Mouse (Mus musculus) large intestine, adult 2 months (tissue): ENCODE data around the gene Usp7. TPM values are rescaled to one million over a fixed set of nuclear protein-coding genes. Genes with fewer than 3 reads are reported as not detected.
A peak's percentile ranks its signal among the peaks of the same experiment; 100 is the strongest.

Source experiments
- DNase-seq: peaks from one replicate; pipeline ENCODE4 v3.0.0-alpha.2; 2012; ENCODE audit warnings: low read depth, low spot score
- WGBS: fragments of 180-500 bp; shearing (Covaris S2); methylation state at CpG from one replicate; pipeline ENCODE4 v1.1.7; 2018; 5-methylcytosine and 5-hydroxymethylcytosine counted together
- polyA plus RNA-seq: library from polyadenylated mRNA; depleted of rRNA; stranded (reverse); fragments of >200 nt; gene quantifications from 2 replicates; pipeline ENCODE4 v1.2.3, GENCODE M21; 2012; rRNA removed

Usp7 gene
- polyA plus RNA-seq, result 21.6 and 28.6 TPM in 2 replicates

- 93% methylated on average over 20 of the region's 20 CpGs for WGBS
- no peak for DNase-seq
Observed at GRCm38 (mm10) chr16:8791949-8792557, at the start of gene Usp7. Gene Usp7, minus strand, starts transcription at chr16:8792308.

- DNase-seq, result no peak
- WGBS, result 59% methylated on average over 3 of the region's 3 CpGs
Observed at GRCm38 (mm10) chr16:8840557-8840956, 48.4 kb upstream of the Usp7 start.

GRCm38 (mm10) chr16:8838921-8839320 lies 46.8 kb upstream of the Usp7 start:
- no peak for DNase-seq

- DNase-seq, result no peak
- 91% methylated on average over 1 of the region's 1 CpGs for WGBS
Observed at GRCm38 (mm10) chr16:8837595-8837994, 45.5 kb upstream of the Usp7 start.

- WGBS, result 75% methylated on average over 1 of the region's 1 CpGs
- DNase-seq, result no peak
Observed at GRCm38 (mm10) chr16:8836876-8837275, 44.8 kb upstream of the Usp7 start.

- 3% methylated on average over 12 of the region's 12 CpGs for WGBS
- DNase-seq, result no peak
Observed at GRCm38 (mm10) chr16:8831241-8831640, 39.1 kb upstream of the Usp7 start.

GRCm38 (mm10) chr16:8830431-8831211 lies 38.5 kb upstream of the Usp7 start:
- no peak for DNase-seq

GRCm38 (mm10) chr16:8829564-8830359 lies 37.7 kb upstream of the Usp7 start, which contains the start of gene 1810013L24Rik:
Gene 1810013L24Rik, plus strand, starts transcription at chr16:8830100.
- peak; percentile 99 for DNase-seq
- WGBS, result under 1% methylated on average over 80 of the region's 80 CpGs

More at GRCm38 (mm10) chr16:8830431-8831211, 38.5 kb upstream of the Usp7 start:
- WGBS, result 0% methylated on average over 73 of the region's 74 CpGs

GRCm38 (mm10) chr16:8828636-8829563 lies 36.8 kb upstream of the Usp7 start:
- WGBS, result 8% methylated on average over 33 of the region's 33 CpGs

GRCm38 (mm10) chr16:8827366-8827765 lies 35.3 kb upstream of the Usp7 start:
- no peak for DNase-seq
- 91% methylated on average over 7 of the region's 7 CpGs for WGBS

More at GRCm38 (mm10) chr16:8828636-8829563, 36.8 kb upstream of the Usp7 start:
- peak; percentile 29 for DNase-seq

- DNase-seq, result peak; percentile 32
- WGBS, result 55% methylated on average over 2 of the region's 2 CpGs
Observed at GRCm38 (mm10) chr16:8823661-8824060, 31.6 kb upstream of the Usp7 start.

- no peak for DNase-seq
- 79% methylated on average over 4 of the region's 4 CpGs for WGBS
Observed at GRCm38 (mm10) chr16:8822586-8822985, 30.5 kb upstream of the Usp7 start.

GRCm38 (mm10) chr16:8821429-8821828 lies 29.3 kb upstream of the Usp7 start:
- 38% methylated on average over 1 of the region's 1 CpGs for WGBS
- no peak for DNase-seq

GRCm38 (mm10) chr16:8817872-8818271 lies 25.8 kb upstream of the Usp7 start:
- DNase-seq, result no peak
- 79% methylated on average over 4 of the region's 4 CpGs for WGBS

- DNase-seq, result no peak
- WGBS, result 85% methylated on average over 14 of the region's 14 CpGs
Observed at GRCm38 (mm10) chr16:8810399-8811127, 18.5 kb upstream of the Usp7 start.

- no peak for DNase-seq
- 26% methylated on average over 4 of the region's 4 CpGs for WGBS
Observed at GRCm38 (mm10) chr16:8806703-8807102, 14.6 kb upstream of the Usp7 start.

GRCm38 (mm10) chr16:8795906-8796305 lies 3.8 kb upstream of the Usp7 start:
- no peak for DNase-seq

GRCm38 (mm10) chr16:8794952-8795351 lies 2.8 kb upstream of the Usp7 start:
- DNase-seq, result no peak
- WGBS, result 7% methylated on average over 3 of the region's 3 CpGs

More at GRCm38 (mm10) chr16:8795906-8796305, 3.8 kb upstream of the Usp7 start:
- WGBS, result 53% methylated on average over 2 of the region's 2 CpGs
